Mouse (Mus musculus): Measurements from ENCODE around the gene Rpgrip1.
A peak's percentile ranks its signal among the peaks of the same experiment; 100 is the strongest.

Rpgrip1 gene

DNA sequence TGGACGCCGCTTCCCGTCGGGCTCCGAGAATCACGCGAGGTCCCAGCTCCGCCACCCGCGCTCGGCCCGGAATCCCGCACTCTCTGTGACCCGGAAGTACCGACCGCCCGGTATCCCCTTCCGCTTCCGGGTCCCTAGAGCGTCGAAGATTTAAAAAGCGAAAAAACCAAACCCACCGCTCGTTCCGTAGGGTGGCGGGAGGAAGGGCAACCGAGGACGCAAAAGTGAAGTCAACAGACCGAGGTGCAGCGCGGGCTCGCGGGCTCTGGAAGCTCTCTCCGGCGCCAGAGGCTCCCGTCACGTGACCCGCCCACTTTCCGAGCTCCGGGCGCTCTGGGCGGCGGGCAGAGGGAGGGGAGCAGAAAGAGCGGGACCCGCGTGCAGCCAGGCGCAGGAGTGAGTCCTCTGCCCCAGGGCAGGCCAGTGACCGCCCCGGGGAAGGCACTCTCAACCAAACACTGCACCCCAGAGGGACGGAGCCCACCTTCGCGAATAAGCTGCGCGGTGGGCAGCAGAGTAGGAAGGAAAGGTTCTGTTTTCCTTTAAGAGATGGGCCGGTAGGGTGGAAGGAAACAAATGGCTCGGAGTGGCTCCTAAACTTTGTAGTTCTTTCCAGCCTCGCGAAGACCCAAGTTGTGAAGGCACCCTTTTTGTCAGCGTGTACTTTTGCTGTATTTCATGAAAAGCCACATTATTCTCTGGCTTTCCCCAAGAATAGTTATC, 86.8 kb downstream of the Rpgrip1 start, which contains the start of gene Supt16:
Supt16 (minus strand) TSS at position 261 of the 723 bp plus-strand sequence.
- DNase-seq (ENCODE audit: low spot score in 2 of 2) = peak; percentile 86 to 90

DNA sequence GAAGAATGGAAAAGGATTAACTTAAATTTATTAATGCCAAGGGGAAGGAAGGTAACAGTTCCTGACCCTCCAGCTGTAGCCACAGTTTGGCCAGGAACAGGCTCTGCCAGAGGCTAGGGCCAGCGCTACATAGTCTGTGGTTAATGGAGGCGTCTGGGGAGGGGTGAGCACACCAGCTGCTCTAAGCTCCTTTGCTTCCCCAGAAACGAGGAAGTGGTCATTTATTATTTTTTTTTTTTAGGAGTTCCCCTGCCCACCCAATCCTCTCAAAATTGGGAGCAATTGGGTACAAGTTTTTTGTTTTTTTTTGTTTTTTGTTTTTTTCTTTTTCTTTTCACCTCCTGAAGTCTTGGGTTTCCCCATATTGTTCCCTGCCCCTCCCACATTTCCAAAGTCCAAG, 87.6 kb downstream of the Rpgrip1 start:
- peak in 1 of 2 experiments; percentile 38 for DNase-seq (ENCODE audit: low spot score in 2 of 2)

DNA sequence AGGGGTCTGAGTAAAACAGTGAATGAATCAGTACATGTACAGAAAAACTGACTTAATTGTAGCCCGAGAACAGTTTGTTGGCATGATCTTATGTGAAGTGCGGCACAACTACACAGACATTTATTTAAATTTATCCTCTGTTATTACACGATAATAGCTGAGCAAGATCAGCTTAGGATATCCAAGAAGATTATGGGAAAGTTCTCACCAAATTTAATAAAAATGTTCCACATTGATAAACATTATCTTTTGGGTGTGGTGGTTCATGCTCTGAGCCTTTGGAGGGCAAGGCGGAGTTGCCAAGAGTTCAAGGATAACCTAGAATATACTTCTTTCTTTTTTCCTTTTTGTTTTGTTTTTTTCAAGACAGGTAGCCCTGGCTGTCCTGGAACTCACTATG, 88.9 kb downstream of the Rpgrip1 start:
- no peak for DNase-seq (ENCODE audit: low spot score in 2 of 2)
